Mouse (Mus musculus): ENCODE results near the gene Elovl4. TPM values are rescaled to one million over a fixed set of nuclear protein-coding genes. Genes with fewer than 3 reads are reported as not detected.

Gene Elovl4
- total RNA-seq (2021) = under 1 TPM; 0.08 to 0.25 TPM
- long read RNA-seq, experiment 1 = 0 reads
- long read RNA-seq, experiment 2 = 0 reads

GRCm38 (mm10) chr9:83805977-83806815 is at the start of gene Elovl4:
Gene Elovl4, minus strand, starts transcription at chr9:83806277.
- intact Hi-C loops (cut with DNase I) = no loop called here
- DNase-seq = peak; percentile 62
- Histone ChIP-seq H3K4me3 (peak within 1 kb of the TSS; percentile 79), H3K27ac (no peak within 1 kb of the TSS)
- TF ChIP-seq CTCF (IDR thresholded peaks at IDR 0.05) = no peak

- no peak overlapping the region for H3K4me3 ChIP-seq
- no peak for TF ChIP-seq CTCF (IDR thresholded peaks at IDR 0.05)
- intact Hi-C loops (cut with DNase I) = no loop called here
- DNase-seq = no peak
- H3K27ac ChIP-seq = no peak overlapping the region
Measured at GRCm38 (mm10) chr9:83852464-83852863, 46.4 kb upstream of the Elovl4 start.

- no peak for DNase-seq
- peak overlapping the region; percentile 92; the same call in 1 of the 2 replicates for H3K27ac ChIP-seq
- intact Hi-C loops (cut with DNase I) = no loop called here
- TF ChIP-seq CTCF (IDR thresholded peaks at IDR 0.05) = no peak
- H3K4me3 ChIP-seq = peak overlapping the region; percentile 87
Measured at GRCm38 (mm10) chr9:83834748-83835313, 28.8 kb upstream of the Elovl4 start.

- intact Hi-C loops (cut with DNase I) = no loop called here
- H3K4me3 ChIP-seq = peak within 1 kb of the TSS; percentile 87
- H3K27ac ChIP-seq = peak within 1 kb of the TSS; percentile 92
- peak; percentile 93 for DNase-seq
- TF ChIP-seq CTCF (IDR thresholded peaks at IDR 0.05) = peak; percentile 34
Measured at GRCm38 (mm10) chr9:83833811-83834747, 28.0 kb upstream of the Elovl4 start, which contains the start of gene Ttk. Gene Ttk, plus strand, starts transcription at chr9:83834689.

- no peak for TF ChIP-seq CTCF (IDR thresholded peaks at IDR 0.05)
- no peak overlapping the region for H3K27ac ChIP-seq
- intact Hi-C loops (cut with DNase I) = no loop called here
- no peak for DNase-seq
- no peak overlapping the region for H3K4me3 ChIP-seq
Measured at GRCm38 (mm10) chr9:83831152-83831551, 25.1 kb upstream of the Elovl4 start.

- Histone ChIP-seq H3K27ac (no peak overlapping the region), H3K4me3 (no peak overlapping the region)
- DNase-seq = no peak
- intact Hi-C loops (cut with DNase I) = no loop called here
- TF ChIP-seq CTCF (IDR thresholded peaks at IDR 0.05) = no peak
Measured at GRCm38 (mm10) chr9:83829896-83830295, 23.8 kb upstream of the Elovl4 start.

GRCm38 (mm10) chr9:83822925-83823324 is 16.8 kb upstream of the Elovl4 start:
- Histone ChIP-seq H3K4me3 (no peak overlapping the region), H3K27ac (no peak overlapping the region)
- DNase-seq = no peak
- intact Hi-C loops (cut with DNase I) = no loop called here
- TF ChIP-seq CTCF (IDR thresholded peaks at IDR 0.05) = no peak

GRCm38 (mm10) chr9:83820976-83821375 is 14.9 kb upstream of the Elovl4 start:
- no peak for DNase-seq
- TF ChIP-seq CTCF (IDR thresholded peaks at IDR 0.05) = no peak
- intact Hi-C loops (cut with DNase I) = no loop called here
- Histone ChIP-seq H3K27ac (no peak overlapping the region), H3K4me3 (no peak overlapping the region)

GRCm38 (mm10) chr9:83819188-83819587 is 13.1 kb upstream of the Elovl4 start:
- no peak for TF ChIP-seq CTCF (IDR thresholded peaks at IDR 0.05)

GRCm38 (mm10) chr9:83807562-83807961 is 1.5 kb upstream of the Elovl4 start:
- no peak overlapping the region for H3K27ac ChIP-seq
- H3K4me3 ChIP-seq = no peak overlapping the region
- intact Hi-C loops (cut with DNase I) = no loop called here
- DNase-seq = peak; percentile 44
- peak; percentile 71 for TF ChIP-seq CTCF (IDR thresholded peaks at IDR 0.05)

More at GRCm38 (mm10) chr9:83819188-83819587, 13.1 kb upstream of the Elovl4 start:
- Histone ChIP-seq H3K4me3 (no peak overlapping the region), H3K27ac (no peak overlapping the region)
- intact Hi-C loops (cut with DNase I) = no loop called here
- no peak for DNase-seq

- Histone ChIP-seq H3K4me3 (peak overlapping the region; percentile 79), H3K27ac (no peak overlapping the region)
- intact Hi-C loops (cut with DNase I) = no loop called here
- no peak for DNase-seq
- no peak for TF ChIP-seq CTCF (IDR thresholded peaks at IDR 0.05)
Measured at GRCm38 (mm10) chr9:83805164-83805976, 707 bp downstream of the Elovl4 start.

GRCm38 (mm10) chr9:83804341-83804740 is 1.7 kb downstream of the Elovl4 start:
- intact Hi-C loops (cut with DNase I) = no loop called here
- no peak for TF ChIP-seq CTCF (IDR thresholded peaks at IDR 0.05)
- no peak overlapping the region for H3K27ac ChIP-seq
- no peak overlapping the region for H3K4me3 ChIP-seq
- no peak for DNase-seq

All from gastrocnemius, adult 2 months (tissue).